Mouse (Mus musculus) kidney, embryonic 16.5 days (tissue): ENCODE results near the gene Atg5. TPM values are rescaled to one million over a fixed set of nuclear protein-coding genes. Genes with fewer than 3 reads are reported as not detected.

ENCODE experiments used
- ATAC-seq: fragments of 200-750 bp; cut with Nextera tagmentation; 2 replicates; pipeline ENCODE4 v1.8.0; 2017; ENCODE audit warnings: moderate TSS enrichment; ENCODE audit not compliant: low FRiP score, low TSS enrichment
- H3K27ac ChIP-seq: fragments of 300-500 bp; sonication (generic); 2 replicates; pipeline ENCODE4 v1.5.1; 2014; ENCODE audit warnings: low read length
- H3K27me3 ChIP-seq: fragments of 300-500 bp; sonication (generic); 2 replicates; pipeline ENCODE4 v1.6.1; 2014; ENCODE audit warnings: low read length, control low read depth, mixed read lengths; ENCODE audit not compliant: insufficient read depth
- H3K36me3 ChIP-seq: fragments of 300-500 bp; sonication (generic); 2 replicates; pipeline ENCODE4 v1.6.1; 2014; ENCODE audit warnings: low read length, control low read depth, mixed read lengths; ENCODE audit not compliant: insufficient read depth
- H3K4me1 ChIP-seq: fragments of 300-500 bp; sonication (generic); 2 replicates; pipeline ENCODE4 v1.6.1; 2014; ENCODE audit warnings: low read length, control low read depth, mixed read lengths; ENCODE audit not compliant: insufficient read depth
- H3K4me2 ChIP-seq: fragments of 300-500 bp; sonication (generic); replicated peaks from 2 replicates; pipeline ENCODE4 v1.6.1; 2014; ENCODE audit warnings: low read depth, low read length
- H3K4me3 ChIP-seq: fragments of 300-500 bp; sonication (generic); 2 replicates; pipeline ENCODE4 v1.5.1; 2014; ENCODE audit warnings: mild to moderate bottlenecking, low read length
- H3K9ac ChIP-seq: fragments of 300-500 bp; sonication (generic); replicated peaks from 2 replicates; pipeline ENCODE4 v1.6.1; 2014; ENCODE audit warnings: low read length
- H3K9me3 ChIP-seq: fragments of 300-500 bp; sonication (generic); 2 replicates; pipeline ENCODE4 v1.6.1; 2016; ENCODE audit warnings: low read length, control low read depth
- WGBS: fragments of 180-500 bp; shearing (Covaris S2); extraction: QIAGEN DNeasy Blood & Tissue Kit; methylation state at CpG from one replicate; pipeline ENCODE4 v1.1.7; 2014; 5-methylcytosine and 5-hydroxymethylcytosine counted together
- polyA plus RNA-seq: library from polyadenylated mRNA; unstranded; fragments of >200 nt; fragmentation: Nextera tagmentation; extraction: Ambion mirVana; gene quantifications from 2 replicates; pipeline ENCODE4 v1.2.1, GENCODE M21; 2015

Gene Atg5
- polyA plus RNA-seq, 1 experiment from 2014 or later = 55.6 TPM

DNA sequence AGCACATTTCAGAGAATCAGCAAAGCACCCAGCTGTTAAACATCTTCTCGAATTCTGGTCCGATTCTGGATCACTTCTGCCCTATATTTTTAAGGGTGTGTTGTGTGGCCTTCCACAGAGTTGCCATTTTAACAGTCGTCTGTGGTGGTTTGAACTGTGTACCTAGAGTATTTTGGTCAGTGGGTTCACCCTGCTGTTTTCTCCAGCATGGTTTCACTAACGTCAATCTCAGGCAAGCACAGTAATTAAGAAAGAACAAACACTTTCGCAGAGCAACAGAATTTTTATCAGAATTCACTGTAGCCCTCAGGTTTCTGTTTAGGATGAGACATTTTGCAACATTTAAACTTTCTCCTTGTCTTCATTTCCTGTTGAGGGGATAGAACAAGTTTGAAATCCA is 94.3 kb downstream of the Atg5 start:
- H3K4me1 ChIP-seq = peaks cover under 1% of the 10 kb centered on the region
- H3K9me3 ChIP-seq = no peaks in the 10 kb centered on the region
- H3K4me3 ChIP-seq = no peak overlapping the region
- ATAC-seq = no peak
- no peak overlapping the region for H3K4me2 ChIP-seq
- no peak overlapping the region for H3K27ac ChIP-seq
- WGBS = 88% methylated on average over 5 of the region's 5 CpGs
- H3K27me3 ChIP-seq = no peaks in the 10 kb centered on the region
- H3K9ac ChIP-seq = no peak overlapping the region
- H3K36me3 ChIP-seq = peaks cover 4% of the 10 kb centered on the region; the same call in 1 of the 2 replicates

DNA sequence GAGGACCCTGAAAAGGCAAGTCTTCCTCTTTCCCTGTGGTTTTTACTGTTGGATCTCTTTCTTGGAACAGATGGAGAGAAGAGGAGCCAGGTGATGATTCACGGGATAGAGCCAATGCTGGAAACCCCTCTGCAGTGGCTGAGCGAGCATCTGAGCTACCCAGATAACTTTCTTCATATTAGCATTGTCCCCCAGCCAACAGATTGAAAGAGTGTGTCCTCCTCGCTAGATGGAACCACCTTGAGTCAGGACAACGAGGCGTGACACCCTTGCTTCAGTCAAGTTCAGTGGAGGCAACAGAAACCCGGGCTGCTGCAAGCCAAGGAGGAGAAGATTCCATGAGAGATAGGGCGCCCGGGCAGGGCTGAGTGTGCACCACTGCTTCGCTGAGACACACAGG is 94.7 kb downstream of the Atg5 start:
- H3K9ac ChIP-seq = no peak overlapping the region
- H3K36me3 ChIP-seq = peaks cover 4% of the 10 kb centered on the region; the same call in 1 of the 2 replicates
- H3K4me3 ChIP-seq = no peak overlapping the region
- H3K9me3 ChIP-seq = no peaks in the 10 kb centered on the region
- no peaks in the 10 kb centered on the region for H3K4me1 ChIP-seq
- no peak overlapping the region for H3K4me2 ChIP-seq
- WGBS = 71% methylated on average over 9 of the region's 9 CpGs
- ATAC-seq = no peak
- no peak overlapping the region for H3K27ac ChIP-seq
- no peaks in the 10 kb centered on the region for H3K27me3 ChIP-seq

DNA sequence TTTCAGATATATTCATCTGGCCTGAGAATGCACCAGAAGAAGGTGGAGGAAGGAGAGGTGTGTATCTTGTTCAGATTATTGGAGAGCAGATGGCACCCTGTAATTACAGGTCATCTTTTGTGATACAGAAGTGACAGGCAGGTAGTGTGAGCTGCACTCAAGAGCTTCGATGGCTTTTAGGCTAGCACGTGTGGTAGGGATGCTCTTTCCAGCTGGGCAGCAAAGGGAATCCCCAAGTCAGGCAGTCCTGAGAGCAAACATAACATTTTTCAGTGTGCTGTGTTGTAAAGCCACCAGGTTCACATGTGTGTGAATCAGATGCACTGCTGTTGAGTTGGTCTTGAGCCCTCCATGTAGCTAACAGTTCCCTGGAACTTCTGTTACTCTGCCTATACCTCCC is 98.0 kb downstream of the Atg5 start:
- ATAC-seq = no peak
- WGBS = 94% methylated on average over 2 of the region's 2 CpGs
- Histone ChIP-seq H3K36me3 (peaks cover 4% of the 10 kb centered on the region; the same call in 1 of the 2 replicates), H3K27ac (no peak overlapping the region), H3K9ac (no peak overlapping the region), H3K4me1 (no peaks in the 10 kb centered on the region), H3K4me2 (no peak overlapping the region), H3K9me3 (no peaks in the 10 kb centered on the region), H3K27me3 (no peaks in the 10 kb centered on the region), H3K4me3 (no peak overlapping the region)

GRCm38 (mm10) chr10:44367043-44367442 is 98.9 kb downstream of the Atg5 start:
- H3K4me1 ChIP-seq = no peaks in the 10 kb centered on the region
- H3K27ac ChIP-seq = no peak overlapping the region
- H3K27me3 ChIP-seq = no peaks in the 10 kb centered on the region
- no peak overlapping the region for H3K4me2 ChIP-seq
- no peaks in the 10 kb centered on the region for H3K9me3 ChIP-seq
- ATAC-seq = no peak
- H3K9ac ChIP-seq = no peak overlapping the region
- peaks cover 4% of the 10 kb centered on the region; the same call in 1 of the 2 replicates for H3K36me3 ChIP-seq
- no peak overlapping the region for H3K4me3 ChIP-seq
- WGBS = 80% methylated on average over 12 of the region's 12 CpGs

- H3K4me2 ChIP-seq = no peak overlapping the region
- no peak overlapping the region for H3K4me3 ChIP-seq
- H3K27ac ChIP-seq = no peak overlapping the region
- H3K27me3 ChIP-seq = no peaks in the 10 kb centered on the region
- H3K9me3 ChIP-seq = no peaks in the 10 kb centered on the region
- no peak for ATAC-seq
- H3K36me3 ChIP-seq = no peaks in the 10 kb centered on the region
- 77% methylated on average over 12 of the region's 13 CpGs for WGBS
- no peak overlapping the region for H3K9ac ChIP-seq
- H3K4me1 ChIP-seq = no peaks in the 10 kb centered on the region
These were observed 100.4 kb downstream of the Atg5 start for GRCm38 (mm10) chr10:44368596-44368995.

GRCm38 (mm10) chr10:44370666-44371065 is 102.5 kb downstream of the Atg5 start:
- no peak overlapping the region for H3K27ac ChIP-seq
- 63% methylated on average over 6 of the region's 6 CpGs for WGBS
- H3K4me1 ChIP-seq = no peaks in the 10 kb centered on the region
- H3K9ac ChIP-seq = no peak overlapping the region
- no peak for ATAC-seq
- no peaks in the 10 kb centered on the region for H3K27me3 ChIP-seq
- no peak overlapping the region for H3K4me3 ChIP-seq
- no peaks in the 10 kb centered on the region for H3K9me3 ChIP-seq
- no peak overlapping the region for H3K4me2 ChIP-seq
- H3K36me3 ChIP-seq = no peaks in the 10 kb centered on the region

DNA sequence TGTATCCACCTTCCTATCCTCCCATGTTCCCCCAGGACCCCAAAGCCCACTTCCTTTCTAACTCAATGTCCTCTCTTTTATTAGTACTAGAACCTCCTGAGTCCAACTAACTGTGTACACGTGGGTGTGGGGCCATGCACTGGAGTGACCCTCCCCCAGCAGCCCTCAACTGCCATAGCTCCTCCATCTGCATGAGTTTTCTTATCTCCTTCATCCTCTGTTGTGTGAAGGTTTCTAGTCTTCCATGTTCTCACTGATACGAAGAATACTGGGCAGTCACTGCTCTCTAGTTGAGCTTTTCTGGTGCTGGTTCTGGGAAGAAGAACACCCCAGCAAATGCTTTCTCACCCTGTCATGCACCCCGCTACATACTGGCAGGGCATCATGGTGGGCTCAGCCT is 104.1 kb downstream of the Atg5 start:
- no peaks in the 10 kb centered on the region for H3K36me3 ChIP-seq
- H3K4me2 ChIP-seq = no peak overlapping the region
- H3K27me3 ChIP-seq = no peaks in the 10 kb centered on the region
- H3K27ac ChIP-seq = no peak overlapping the region
- H3K4me1 ChIP-seq = no peaks in the 10 kb centered on the region
- no peaks in the 10 kb centered on the region for H3K9me3 ChIP-seq
- WGBS = 80% methylated on average over 3 of the region's 3 CpGs
- H3K9ac ChIP-seq = no peak overlapping the region
- no peak overlapping the region for H3K4me3 ChIP-seq
- ATAC-seq = no peak

GRCm38 (mm10) chr10:44374678-44375077 is 106.5 kb downstream of the Atg5 start:
- H3K9me3 ChIP-seq = no peaks in the 10 kb centered on the region
- no peak overlapping the region for H3K27ac ChIP-seq
- 69% methylated on average over 2 of the region's 2 CpGs for WGBS
- H3K4me3 ChIP-seq = no peak overlapping the region
- no peak for ATAC-seq
- no peak overlapping the region for H3K4me2 ChIP-seq
- no peaks in the 10 kb centered on the region for H3K36me3 ChIP-seq
- no peak overlapping the region for H3K9ac ChIP-seq
- H3K27me3 ChIP-seq = no peaks in the 10 kb centered on the region
- H3K4me1 ChIP-seq = no peaks in the 10 kb centered on the region

DNA sequence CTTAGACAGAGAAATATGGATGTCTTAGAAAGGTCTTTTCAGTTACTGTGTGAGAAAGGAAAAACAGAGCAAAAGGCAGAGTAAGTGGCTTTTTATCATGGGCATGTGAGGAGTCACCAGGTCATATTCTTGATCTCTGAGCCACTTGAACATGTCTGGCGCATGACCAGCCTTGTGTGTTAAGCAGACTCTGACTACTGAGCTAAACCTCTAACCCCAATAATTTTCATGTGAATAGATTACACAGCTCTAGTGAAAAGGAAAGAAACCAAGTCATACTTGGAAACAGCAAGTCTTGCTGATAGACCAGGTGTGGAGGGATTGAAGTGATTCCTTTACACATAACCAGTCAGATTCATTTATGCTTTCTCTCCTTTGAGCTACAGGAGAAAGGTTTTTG is 107.3 kb downstream of the Atg5 start:
- Histone ChIP-seq H3K4me1 (peaks cover 4% of the 10 kb centered on the region), H3K27ac (no peak overlapping the region), H3K9me3 (no peaks in the 10 kb centered on the region), H3K4me3 (no peak overlapping the region), H3K9ac (no peak overlapping the region), H3K27me3 (no peaks in the 10 kb centered on the region), H3K36me3 (no peaks in the 10 kb centered on the region), H3K4me2 (no peak overlapping the region)
- 74% methylated on average over 1 of the region's 1 CpGs for WGBS
- ATAC-seq = no peak

GRCm38 (mm10) chr10:44377821-44378220 is 109.7 kb downstream of the Atg5 start:
- Histone ChIP-seq H3K4me2 (no peak overlapping the region), H3K9me3 (no peaks in the 10 kb centered on the region), H3K9ac (no peak overlapping the region), H3K4me1 (peaks cover 17% of the 10 kb centered on the region), H3K36me3 (no peaks in the 10 kb centered on the region), H3K27ac (no peak overlapping the region), H3K4me3 (no peak overlapping the region), H3K27me3 (no peaks in the 10 kb centered on the region)
- no peak for ATAC-seq
- WGBS = 60% methylated on average over 5 of the region's 5 CpGs

- H3K4me3 ChIP-seq = no peak overlapping the region
- no peaks in the 10 kb centered on the region for H3K36me3 ChIP-seq
- H3K4me1 ChIP-seq = peaks cover 17% of the 10 kb centered on the region
- ATAC-seq = no peak
- 87% methylated on average over 5 of the region's 5 CpGs for WGBS
- H3K4me2 ChIP-seq = no peak overlapping the region
- no peaks in the 10 kb centered on the region for H3K9me3 ChIP-seq
- no peaks in the 10 kb centered on the region for H3K27me3 ChIP-seq
- no peak overlapping the region for H3K9ac ChIP-seq
- no peak overlapping the region for H3K27ac ChIP-seq
These were observed 110.2 kb downstream of the Atg5 start for GRCm38 (mm10) chr10:44378403-44378802.
